Mouse (Mus musculus) stomach, postnatal 0 days (tissue): ENCODE results near the gene Bag6. TPM values are rescaled to one million over a fixed set of nuclear protein-coding genes. Genes with fewer than 3 reads are reported as not detected.

Experiments used
- ATAC-seq: fragments of 200-750 bp; cut with Nextera tagmentation; 2 replicates; pipeline ENCODE4 v1.8.0; 2017; ENCODE audit not compliant: low FRiP score, low TSS enrichment
- DNase-seq: peaks from one replicate; pipeline ENCODE4 v3.0.0-alpha.2; 2016; ENCODE audit warnings: low spot score
- H3K27ac ChIP-seq: fragments of 300-500 bp; sonication (generic); replicated peaks from 2 replicates; pipeline ENCODE4 v1.5.1; 2014; ENCODE audit warnings: mild to moderate bottlenecking, control low read depth
- H3K27me3 ChIP-seq: fragments of 300-500 bp; sonication (generic); 2 replicates; pipeline ENCODE4 v1.6.1; 2014; ENCODE audit warnings: low read length; ENCODE audit not compliant: control insufficient read depth, insufficient read depth
- H3K36me3 ChIP-seq: fragments of 300-500 bp; sonication (generic); 2 replicates; pipeline ENCODE4 v1.6.1; 2014; ENCODE audit warnings: low read length, mixed read lengths; ENCODE audit not compliant: control insufficient read depth, insufficient read depth
- H3K4me1 ChIP-seq: fragments of 300-500 bp; sonication (generic); replicated peaks from 2 replicates; pipeline ENCODE4 v1.6.1; 2014; ENCODE audit warnings: antibody characterized with exemption; ENCODE audit not compliant: control insufficient read depth, insufficient read depth
- H3K4me2 ChIP-seq: fragments of 300-500 bp; sonication (generic); replicated peaks from 2 replicates; pipeline ENCODE4 v1.6.1; 2014; ENCODE audit warnings: low read depth, mild to moderate bottlenecking, control low read depth, moderate library complexity
- H3K4me3 ChIP-seq: fragments of 300-500 bp; sonication (generic); 2 replicates; pipeline ENCODE4 v1.5.1; 2014; ENCODE audit warnings: low read depth, low read length, control low read depth
- H3K9ac ChIP-seq: fragments of 300-500 bp; sonication (generic); 2 replicates; pipeline ENCODE4 v1.6.1; 2014; ENCODE audit warnings: mild to moderate bottlenecking, low read length, control low read depth, mixed read lengths
- H3K9me3 ChIP-seq: fragments of 300-500 bp; sonication (generic); 2 replicates; pipeline ENCODE4 v1.6.1; 2016; ENCODE audit warnings: low read length; ENCODE audit not compliant: control insufficient read depth
- CTCF ChIP-seq: IDR thresholded peaks from 2 replicates; pipeline ENCODE4 v1.5.1; 2016; ENCODE audit warnings: antibody characterized with exemption, low read depth, mild to moderate bottlenecking, moderate library complexity
- EP300 ChIP-seq: optimal IDR thresholded peaks from 2 replicates; pipeline ENCODE3; 2016; ENCODE audit warnings: antibody characterized with exemption
- WGBS: fragments of 180-500 bp; shearing (Covaris S2); extraction: QIAGEN DNeasy Blood & Tissue Kit; methylation state at CpG from one replicate; pipeline ENCODE4 v1.1.7; 2014; 5-methylcytosine and 5-hydroxymethylcytosine counted together
- polyA plus RNA-seq: library from polyadenylated mRNA; unstranded; fragments of >200 nt; fragmentation: Nextera tagmentation; extraction: Ambion mirVana; gene quantifications from 2 replicates; pipeline ENCODE4 v1.2.1, GENCODE M21; 2015

Gene Bag6
- polyA plus RNA-seq, 1 experiment from 2014 or later = 28.1 TPM

DNA sequence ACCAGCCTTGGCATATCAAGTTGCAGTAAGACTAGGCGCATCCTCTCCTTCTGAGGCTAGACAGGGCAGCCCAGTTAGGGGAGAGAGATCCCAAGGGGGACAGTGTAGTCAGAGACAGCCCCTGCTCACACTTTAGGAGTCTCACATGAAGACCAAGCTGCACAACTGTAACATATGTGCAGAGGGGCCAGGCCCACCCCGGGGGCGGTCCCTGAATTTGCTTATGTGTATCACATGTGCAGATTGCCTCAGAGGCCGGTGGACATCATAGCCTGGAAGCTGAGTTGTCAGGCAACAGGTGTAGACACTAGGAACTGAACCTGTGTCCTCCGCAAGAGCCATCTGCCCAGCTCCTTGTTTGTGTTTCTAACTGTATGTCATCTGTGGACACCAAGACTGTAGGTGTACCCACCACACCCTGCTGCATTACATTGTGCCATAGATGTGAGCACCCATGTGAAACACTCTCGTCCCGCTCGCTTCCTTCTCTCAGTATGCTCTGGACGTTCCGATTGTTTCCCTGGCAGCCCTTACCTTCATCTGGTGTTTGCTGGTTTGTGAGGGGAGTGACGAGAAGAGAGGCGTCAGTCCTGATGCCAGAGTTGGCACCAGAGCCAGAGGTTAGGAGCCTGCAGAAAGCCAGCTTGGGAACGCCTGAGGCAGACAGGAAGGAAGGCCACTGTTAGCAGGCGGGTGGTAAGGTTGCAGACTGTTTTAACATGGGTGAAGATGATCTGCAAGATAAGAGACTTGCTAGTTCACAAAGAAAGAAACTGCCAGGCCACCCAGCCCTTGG, 42.4 kb upstream of the Bag6 start:
- no peak overlapping the region for H3K4me3 ChIP-seq
- TF ChIP-seq EP300 (no peak), CTCF (no peak)
- no peak overlapping the region for H3K4me2 ChIP-seq
- no peaks in the 10 kb centered on the region for H3K27me3 ChIP-seq
- ATAC-seq (no peak), DNase-seq (no peak)
- peaks cover 16% of the 10 kb centered on the region for H3K36me3 ChIP-seq
- H3K9me3 ChIP-seq = no peaks in the 10 kb centered on the region
- H3K9ac ChIP-seq = no peak overlapping the region
- peaks cover 3% of the 10 kb centered on the region; the same call in 1 of the 2 replicates for H3K4me1 ChIP-seq
- H3K27ac ChIP-seq = no peak overlapping the region
- WGBS = 87% methylated on average over 14 of the region's 14 CpGs

DNA sequence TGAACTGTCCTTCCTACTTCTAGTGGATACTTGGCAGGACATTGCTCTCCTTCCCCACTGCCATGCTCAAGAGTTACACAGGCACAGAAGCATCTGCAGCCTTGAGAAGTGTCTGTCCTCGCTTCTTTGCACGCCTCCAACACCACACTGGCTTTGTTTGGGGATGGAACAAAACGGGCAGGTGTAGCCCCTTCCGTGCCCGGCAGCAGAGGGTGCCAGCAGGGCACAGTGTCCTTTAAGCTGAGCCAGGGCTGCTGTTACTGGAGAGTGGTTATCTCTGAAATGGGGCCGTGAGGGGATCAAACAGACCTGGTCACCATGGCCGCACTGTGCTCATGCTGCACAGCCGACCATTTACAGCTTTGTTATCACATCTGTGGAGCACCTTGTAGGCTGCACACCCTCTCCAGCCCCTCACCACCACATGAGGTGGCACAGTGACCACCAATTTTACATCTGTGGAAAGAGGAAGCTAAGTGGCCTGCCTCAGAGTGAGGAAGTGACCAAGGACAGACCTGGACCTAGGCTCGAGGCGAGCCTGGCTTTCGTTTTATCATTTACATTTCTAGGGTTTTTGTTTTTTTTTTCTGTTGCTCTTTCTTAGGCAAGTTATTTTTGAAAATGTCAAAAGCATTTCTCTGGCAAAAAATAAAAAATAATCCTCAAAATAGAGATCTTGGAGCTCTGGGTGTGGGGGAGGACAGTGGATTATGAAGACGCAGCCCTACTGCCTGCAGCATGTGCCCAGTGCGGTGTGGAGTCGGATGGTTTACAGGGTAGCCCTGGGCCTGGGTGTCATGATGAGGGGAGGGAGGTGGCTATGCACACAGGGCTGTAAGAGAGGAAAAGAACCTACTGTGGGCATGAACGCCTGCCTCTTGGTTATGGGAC, 40.3 kb upstream of the Bag6 start:
- Histone ChIP-seq H3K27me3 (no peaks in the 10 kb centered on the region), H3K27ac (no peak overlapping the region), H3K4me3 (no peak overlapping the region), H3K9me3 (no peaks in the 10 kb centered on the region), H3K4me1 (peaks cover 3% of the 10 kb centered on the region; the same call in 1 of the 2 replicates), H3K4me2 (no peak overlapping the region), H3K36me3 (peaks cover 20% of the 10 kb centered on the region), H3K9ac (no peak overlapping the region)
- DNase-seq (no peak), ATAC-seq (no peak)
- 89% methylated on average over 15 of the region's 15 CpGs for WGBS
- no peak for TF ChIP-seq CTCF
- TF ChIP-seq EP300 = no peak

DNA sequence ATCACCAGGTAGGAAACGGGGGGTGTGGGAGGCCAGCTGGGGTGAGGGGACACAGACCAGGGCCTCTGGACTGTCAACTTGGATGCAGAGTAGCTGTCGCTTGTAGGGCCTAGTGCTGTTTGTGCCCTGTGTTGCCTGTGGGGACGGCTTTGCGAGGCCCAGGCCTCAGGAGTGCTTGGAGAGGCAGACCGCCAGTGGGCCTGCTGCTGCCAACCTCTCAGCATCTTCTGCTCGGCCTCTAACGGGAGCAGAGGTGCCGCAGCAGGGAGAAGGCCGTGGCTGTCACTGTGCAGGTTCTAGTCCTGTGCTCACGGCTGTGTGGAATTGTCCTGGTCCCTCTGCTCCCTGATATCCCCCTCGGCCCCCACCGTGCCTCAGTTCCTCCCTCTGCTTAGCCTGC, 38.4 kb upstream of the Bag6 start:
- Histone ChIP-seq H3K36me3 (peaks cover 31% of the 10 kb centered on the region), H3K4me1 (no peaks in the 10 kb centered on the region), H3K9me3 (no peaks in the 10 kb centered on the region), H3K27me3 (no peaks in the 10 kb centered on the region), H3K4me2 (no peak overlapping the region), H3K4me3 (no peak overlapping the region), H3K9ac (no peak overlapping the region), H3K27ac (no peak overlapping the region)
- ATAC-seq (no peak), DNase-seq (no peak)
- no peak for TF ChIP-seq CTCF
- TF ChIP-seq EP300 = no peak
- WGBS = 89% methylated on average over 12 of the region's 12 CpGs

DNA sequence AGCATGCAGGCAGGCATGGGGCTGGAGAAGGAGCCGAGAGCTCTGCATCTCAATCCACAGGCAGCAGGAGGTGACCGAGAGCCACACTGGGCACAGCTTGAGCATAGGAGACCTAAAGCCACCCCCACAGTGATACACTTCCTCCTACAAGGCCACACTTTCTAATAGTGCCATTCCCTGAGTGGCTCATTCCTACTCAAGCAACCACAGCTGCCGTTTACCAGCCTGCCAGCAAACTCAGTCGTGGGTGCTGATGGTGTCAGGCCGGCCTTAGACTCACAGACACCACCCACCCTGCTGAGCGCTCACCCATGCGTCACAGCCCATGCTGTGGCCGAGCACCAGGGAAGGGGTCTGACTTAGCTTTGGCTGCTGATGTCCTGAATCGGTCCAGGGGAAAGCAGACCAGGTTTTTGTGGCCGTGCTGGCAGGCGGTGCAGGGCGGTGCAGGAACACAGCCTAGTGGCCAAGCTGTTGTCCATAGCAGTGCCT, 37.8 kb upstream of the Bag6 start:
- DNase-seq = no peak
- Histone ChIP-seq H3K27me3 (no peaks in the 10 kb centered on the region), H3K4me3 (no peak overlapping the region), H3K4me2 (no peak overlapping the region), H3K27ac (no peak overlapping the region), H3K4me1 (no peaks in the 10 kb centered on the region), H3K9ac (no peak overlapping the region), H3K36me3 (peaks cover 36% of the 10 kb centered on the region), H3K9me3 (no peaks in the 10 kb centered on the region)
- ATAC-seq = no peak
- 86% methylated on average over 12 of the region's 12 CpGs for WGBS
- TF ChIP-seq CTCF = no peak
- TF ChIP-seq EP300 = no peak

DNA sequence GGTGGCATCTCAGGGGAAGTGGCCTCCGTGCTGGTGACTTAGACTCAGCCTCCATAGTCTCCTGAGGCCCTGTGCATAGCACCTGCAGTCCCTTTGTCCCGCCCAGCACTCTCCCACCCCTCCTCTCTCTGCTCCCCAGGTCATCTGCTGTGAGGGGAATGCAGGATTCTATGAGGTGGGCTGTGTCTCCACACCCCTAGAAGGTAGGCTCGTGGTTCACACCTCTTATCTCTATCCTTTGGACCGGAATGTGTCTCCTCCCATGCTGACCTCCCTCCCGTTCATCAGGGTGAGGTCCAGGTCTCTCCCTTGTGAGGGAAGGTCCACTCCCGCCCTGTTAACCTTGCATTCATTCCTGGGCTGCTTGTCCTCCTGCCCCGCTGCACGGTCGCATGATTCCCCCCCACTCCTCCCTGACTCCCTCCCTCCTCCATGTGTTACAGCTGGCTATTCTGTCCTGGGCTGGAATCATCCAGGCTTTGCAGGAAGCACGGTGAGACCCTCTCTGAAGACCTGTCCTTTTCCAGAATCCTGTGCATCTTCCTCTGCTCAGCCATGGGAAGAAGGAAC, 34.7 kb upstream of the Bag6 start:
- Histone ChIP-seq H3K27me3 (no peaks in the 10 kb centered on the region), H3K36me3 (peaks cover 29% of the 10 kb centered on the region), H3K4me2 (no peak overlapping the region), H3K9me3 (no peaks in the 10 kb centered on the region), H3K4me1 (no peaks in the 10 kb centered on the region), H3K27ac (no peak overlapping the region), H3K9ac (no peak overlapping the region), H3K4me3 (no peak overlapping the region)
- ATAC-seq (no peak), DNase-seq (no peak)
- no peak for TF ChIP-seq EP300
- WGBS = 51% methylated on average over 10 of the region's 10 CpGs

DNA sequence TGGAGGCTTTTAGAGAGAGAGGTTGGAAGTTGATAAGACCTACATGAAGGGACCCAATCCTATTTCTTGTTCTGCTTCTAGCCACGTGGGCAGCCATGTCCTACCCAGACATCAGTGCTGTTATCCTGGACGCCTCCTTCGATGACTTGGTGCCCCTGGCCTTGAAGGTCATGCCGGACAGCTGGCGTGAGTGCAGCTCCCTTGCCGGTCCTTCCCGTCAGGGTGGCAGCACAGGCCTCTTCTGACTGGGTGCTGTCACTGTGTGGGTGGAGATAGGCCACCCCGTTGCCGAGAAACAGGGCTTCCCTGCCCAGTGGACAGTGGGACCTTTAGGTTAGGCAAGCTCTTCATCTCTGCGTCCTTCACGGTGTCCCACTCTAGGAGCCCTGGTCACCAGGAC, 33.8 kb upstream of the Bag6 start:
- ATAC-seq (no peak), DNase-seq (no peak)
- Histone ChIP-seq H3K4me3 (no peak overlapping the region), H3K4me2 (no peak overlapping the region), H3K9ac (no peak overlapping the region), H3K27me3 (no peaks in the 10 kb centered on the region), H3K27ac (no peak overlapping the region), H3K36me3 (peaks cover 28% of the 10 kb centered on the region), H3K4me1 (no peaks in the 10 kb centered on the region), H3K9me3 (no peaks in the 10 kb centered on the region)
- WGBS = 89% methylated on average over 11 of the region's 11 CpGs
- TF ChIP-seq EP300 = no peak
- TF ChIP-seq CTCF = no peak
